Mouse (Mus musculus): ENCODE results near the gene Olfr979.
"Not testable (repeated sequence)": the region's sequence is repeated elsewhere in the genome, so short reads cannot be mapped to it uniquely, and the experiment has no call there.

Gene Olfr979

DNA sequence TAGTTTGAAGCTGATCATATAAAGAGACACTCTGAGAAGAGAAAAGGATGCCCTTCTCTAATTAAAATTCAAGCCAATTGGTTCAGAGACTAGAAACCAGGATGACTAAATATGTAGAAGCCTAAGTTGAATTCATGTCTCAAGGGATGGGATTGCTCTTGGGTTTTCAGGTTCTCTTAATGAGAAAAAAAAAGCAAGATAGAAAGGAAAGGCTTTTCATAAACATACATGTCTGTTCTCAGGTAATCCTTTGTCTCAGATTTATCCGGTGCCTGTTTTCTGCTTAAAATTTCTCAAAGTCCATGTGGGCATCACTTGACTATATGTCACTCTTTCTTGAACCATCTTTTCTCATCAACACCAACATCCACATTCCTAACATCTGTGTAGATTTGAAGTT is at the start of gene Olfr979:
TSS of gene Olfr979 (minus strand) at position 101 of the 400 bp plus-strand sequence.
- no peak for DNase-seq (ENCODE audit: extremely low read depth, low read depth)

DNA sequence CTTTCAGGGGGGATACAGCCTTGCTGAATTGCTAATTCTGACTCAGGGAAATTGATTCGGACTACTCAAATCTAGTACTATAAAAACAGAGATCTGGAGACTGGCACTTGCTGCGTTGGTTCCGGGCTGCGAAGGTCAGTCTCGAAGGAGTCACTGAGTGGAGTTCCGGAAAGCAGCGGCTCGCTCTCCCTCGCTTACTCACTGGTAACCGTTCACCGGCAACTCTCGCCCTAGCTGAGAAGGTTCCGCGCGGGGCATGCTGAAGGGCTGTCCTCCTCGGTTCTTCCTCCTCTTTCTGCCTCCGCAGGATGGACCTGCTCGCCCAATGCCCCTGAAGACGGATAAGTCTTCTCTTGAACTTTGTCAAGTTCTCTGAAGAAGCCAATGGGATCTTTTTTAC is 46.9 kb upstream of the Olfr979 start:
- no peak for DNase-seq (ENCODE audit: extremely low read depth, low read depth)

- DNase-seq (ENCODE audit: extremely low read depth, low read depth): no peak
Observed at GRCm38 (mm10) chr9:40021164-40021563, 17.9 kb upstream of the Olfr979 start, which contains the start of gene Olfr981. Olfr981 (plus strand) TSS chr9:40021464.

- no peak for DNase-seq (ENCODE audit: extremely low read depth, low read depth)
Observed at GRCm38 (mm10) chr9:40009482-40009881, 6.2 kb upstream of the Olfr979 start, which contains the start of gene Olfr980. Olfr980 (minus strand) TSS chr9:40009582.

DNA sequence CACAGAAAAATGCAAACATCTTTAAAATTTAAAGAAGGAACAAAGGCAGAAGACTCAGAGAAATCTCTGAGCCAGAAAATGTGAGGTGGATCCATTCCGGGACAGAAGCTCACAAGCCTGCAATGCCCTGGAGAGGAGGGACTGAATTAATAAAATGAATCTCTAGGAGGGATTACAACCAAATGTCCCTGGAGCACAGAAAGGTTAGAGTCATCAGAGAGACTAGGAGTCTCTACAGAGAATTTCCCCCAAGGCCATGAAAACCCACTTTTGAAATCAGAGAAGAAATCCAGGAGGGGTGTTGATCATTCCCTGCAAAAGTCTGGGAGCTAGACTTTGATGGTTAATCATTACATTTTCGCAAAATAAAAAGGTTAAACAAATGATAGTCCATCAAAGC is 11.5 kb downstream of the Olfr979 start, which contains the start of gene Olfr978:
TSS of gene Olfr978 (plus strand) at position 301 of the 400 bp plus-strand sequence.
- DNase-seq (ENCODE audit: extremely low read depth, low read depth): no peak

GRCm38 (mm10) chr9:39976581-39977145 is 26.6 kb downstream of the Olfr979 start:
- not testable (repeated sequence) for DNase-seq (ENCODE audit: extremely low read depth, low read depth)

DNA sequence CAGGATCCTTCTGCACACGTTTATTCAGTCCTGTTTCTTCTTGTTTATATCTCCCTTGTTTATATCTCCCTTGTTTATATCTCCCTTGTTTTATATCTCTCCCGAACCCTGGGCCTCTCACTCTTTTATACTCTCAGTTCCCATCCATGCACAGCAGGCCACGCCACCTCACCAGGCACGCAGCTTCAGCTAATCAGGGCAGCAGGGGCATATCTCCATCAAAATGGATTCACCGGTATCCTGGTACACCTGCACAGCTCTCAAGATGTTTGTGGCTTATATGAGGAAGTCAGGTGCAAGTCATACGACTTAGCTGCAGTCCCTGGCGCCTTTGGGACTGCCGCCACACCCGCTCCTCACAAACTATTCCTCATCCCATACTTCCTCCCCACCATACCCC is 42.2 kb downstream of the Olfr979 start, which contains the start of gene Olfr976:
TSS of gene Olfr976 (minus strand) at position 101 of the 400 bp plus-strand sequence.
- not testable (repeated sequence) for DNase-seq (ENCODE audit: extremely low read depth, low read depth)

- no peak for DNase-seq (ENCODE audit: extremely low read depth, low read depth)
Observed at GRCm38 (mm10) chr9:39951946-39952345, 51.3 kb downstream of the Olfr979 start, which contains the start of gene Olfr975. Olfr975 (minus strand) TSS chr9:39952046.

Data from MEL-GATA-1-ER (cell line).